Mouse (Mus musculus) lung, adult 2 months (tissue): ENCODE measurements around the gene Eml3.
"Not testable (repeated sequence)": the region's sequence is repeated elsewhere in the genome, so short reads cannot be mapped to it uniquely, and the experiment has no call there.

Source experiments
- CTCF ChIP-seq: fragments of 200-500 bp; IDR thresholded peaks from 2 replicates; pipeline ENCODE4 v1.5.1; 2011; ENCODE audit warnings: mild to moderate bottlenecking, low read length, control low read depth; ENCODE audit not compliant: insufficient read depth
- POLR2A ChIP-seq: fragments of 200-500 bp; IDR thresholded peaks from 2 replicates; pipeline ENCODE4 v1.6.1; 2011; ENCODE audit warnings: low read depth, mild to moderate bottlenecking, control low read depth, low read length, borderline replicate concordance; ENCODE audit errors: extremely low read depth

GRCm38 (mm10) chr19:8896231-8896630 is 33.1 kb upstream of the Eml3 start:
- not testable (repeated sequence) for TF ChIP-seq CTCF, POLR2A
